Mouse (Mus musculus) hindbrain, embryonic 11.5 days (tissue): ENCODE results near the gene Tpbg. TPM values are rescaled to one million over a fixed set of nuclear protein-coding genes. Genes with fewer than 3 reads are reported as not detected.
"Not testable (repeated sequence)": the region's sequence is repeated elsewhere in the genome, so short reads cannot be mapped to it uniquely, and the experiment has no call there.

Experiments
- ATAC-seq: fragments of 200-750 bp; cut with Nextera tagmentation; 2 replicates; pipeline ENCODE4 v1.8.0; 2017; ENCODE audit warnings: mild to moderate bottlenecking, moderate TSS enrichment, moderate library complexity; ENCODE audit not compliant: low FRiP score
- DNase-seq: peaks from one replicate; pipeline ENCODE4 v3.0.0-alpha.2; 2015; ENCODE audit warnings: low spot score
- H3K27ac ChIP-seq: fragments of 300-500 bp; sonication (generic); 2 replicates; pipeline ENCODE4 v1.5.1; 2014; ENCODE audit warnings: mild to moderate bottlenecking, low read depth, low read length
- H3K27me3 ChIP-seq: fragments of 300-500 bp; sonication (generic); 2 replicates; pipeline ENCODE4 v1.6.1; 2014; ENCODE audit warnings: mild to moderate bottlenecking, low read length, moderate library complexity, mixed read lengths; ENCODE audit not compliant: control insufficient read depth, insufficient read depth
- H3K36me3 ChIP-seq: fragments of 300-500 bp; sonication (generic); 2 replicates; pipeline ENCODE4 v1.6.1; 2014; ENCODE audit warnings: mild to moderate bottlenecking, low read length, moderate library complexity, mixed read lengths; ENCODE audit not compliant: control insufficient read depth, insufficient read depth
- H3K4me1 ChIP-seq: fragments of 300-500 bp; sonication (generic); replicated peaks from 2 replicates; pipeline ENCODE4 v1.6.1; 2014; ENCODE audit warnings: low read length, mixed read lengths; ENCODE audit not compliant: control insufficient read depth, insufficient read depth
- H3K4me2 ChIP-seq: fragments of 300-500 bp; sonication (generic); replicated peaks from 2 replicates; pipeline ENCODE4 v1.6.1; 2014; ENCODE audit warnings: mild to moderate bottlenecking, low read depth, low read length
- H3K4me3 ChIP-seq: fragments of 300-500 bp; sonication (generic); 2 replicates; pipeline ENCODE4 v1.5.1; 2014; ENCODE audit warnings: low read depth, low read length
- H3K9ac ChIP-seq: fragments of 300-500 bp; sonication (generic); 2 replicates; pipeline ENCODE4 v1.6.1; 2014; ENCODE audit warnings: low read depth, low read length
- H3K9me3 ChIP-seq: fragments of 300-500 bp; sonication (generic); 2 replicates; pipeline ENCODE4 v1.6.1; 2016; ENCODE audit warnings: low read length; ENCODE audit not compliant: control insufficient read depth
- WGBS: fragments of 180-500 bp; shearing (Covaris S2); extraction: QIAGEN DNeasy Blood & Tissue Kit; methylation state at CpG from one replicate; pipeline ENCODE4 v1.1.7; 2014; 5-methylcytosine and 5-hydroxymethylcytosine counted together
- polyA plus RNA-seq: library from polyadenylated mRNA; unstranded; fragments of >200 nt; fragmentation: Nextera tagmentation; extraction: Ambion mirVana; gene quantifications from 2 replicates; pipeline ENCODE4 v1.2.1, GENCODE M21; 2014

Tpbg gene
- polyA plus RNA-seq = 34.6 and 34.9 TPM in 2 replicates

DNA sequence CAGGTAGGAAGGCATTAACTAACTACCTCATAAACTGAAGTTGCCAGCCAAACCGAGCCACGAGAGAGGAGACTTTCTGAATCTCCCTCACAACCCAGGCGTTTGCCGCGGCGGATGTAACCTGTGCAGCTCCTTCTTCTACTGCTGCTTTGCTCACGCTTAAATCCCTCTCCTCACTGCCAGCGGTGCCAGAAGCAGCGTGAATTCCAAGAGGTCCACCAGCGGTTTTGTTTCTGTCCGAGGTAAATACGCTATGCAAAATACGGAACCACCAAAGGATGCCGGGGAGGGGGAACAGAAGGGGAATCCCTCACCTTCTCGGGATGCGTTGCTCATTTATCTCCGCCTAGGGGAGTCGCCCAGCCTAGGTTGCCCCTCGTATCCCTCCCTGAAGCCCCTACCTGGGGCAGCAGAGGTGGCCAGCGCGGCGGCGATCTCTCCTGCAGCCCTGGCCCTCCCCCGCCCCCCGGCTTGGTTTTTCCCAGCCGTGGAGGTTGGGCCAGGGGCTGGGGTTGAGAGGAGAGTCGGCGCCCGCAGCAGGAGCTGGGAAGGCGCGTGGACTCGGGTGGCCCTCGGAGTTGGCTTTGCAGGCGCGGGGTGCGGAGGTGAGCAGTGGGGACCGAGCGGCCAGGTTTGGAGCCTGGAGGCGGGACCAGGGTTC lies at the start of gene Tpbg:
TSS of gene Tpbg (plus strand) at position 30 of the 661 bp plus-strand sequence.
- Histone ChIP-seq H3K4me1 (peaks cover 7% of the 10 kb centered on the region; the same call in 1 of the 2 replicates), H3K4me2 (peak within 1 kb of the TSS; percentile 96), H3K4me3 (peak within 1 kb of the TSS; percentile 66), H3K27me3 (no peaks in the 10 kb centered on the region), H3K9me3 (no peaks in the 10 kb centered on the region), H3K36me3 (no peaks in the 10 kb centered on the region), H3K27ac (peak within 1 kb of the TSS; percentile 58), H3K9ac (peak within 1 kb of the TSS; percentile 83)
- peak; percentile 85 for ATAC-seq
- WGBS = 1% methylated on average over 37 of the region's 39 CpGs
- peak; percentile 84 for DNase-seq

DNA sequence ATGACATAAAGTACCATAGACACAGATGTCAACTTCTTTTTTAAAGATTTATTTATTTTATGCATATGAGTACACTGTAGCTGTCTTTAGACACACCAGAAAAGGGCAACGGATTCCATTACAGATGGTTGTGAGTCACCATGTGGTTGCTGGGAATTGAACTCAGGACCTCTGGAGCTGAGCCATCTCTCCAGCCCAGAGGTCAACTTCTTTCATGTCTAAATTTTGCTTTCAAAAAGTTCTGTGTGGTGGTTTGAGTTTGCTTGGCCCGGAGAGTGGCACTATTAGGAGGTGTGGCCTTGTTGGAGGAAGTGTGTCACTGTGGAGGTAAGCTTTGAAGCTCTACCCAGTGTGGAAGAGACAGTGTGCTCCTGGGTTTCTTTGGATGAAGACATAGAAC lies 40.2 kb upstream of the Tpbg start:
- not testable (repeated sequence) for H3K27ac ChIP-seq, H3K36me3 ChIP-seq, H3K9me3 ChIP-seq, DNase-seq, H3K4me2 ChIP-seq, ATAC-seq, H3K4me1 ChIP-seq, H3K4me3 ChIP-seq, H3K27me3 ChIP-seq, H3K9ac ChIP-seq
- WGBS = 87% methylated on average over 2 of the region's 2 CpGs

DNA sequence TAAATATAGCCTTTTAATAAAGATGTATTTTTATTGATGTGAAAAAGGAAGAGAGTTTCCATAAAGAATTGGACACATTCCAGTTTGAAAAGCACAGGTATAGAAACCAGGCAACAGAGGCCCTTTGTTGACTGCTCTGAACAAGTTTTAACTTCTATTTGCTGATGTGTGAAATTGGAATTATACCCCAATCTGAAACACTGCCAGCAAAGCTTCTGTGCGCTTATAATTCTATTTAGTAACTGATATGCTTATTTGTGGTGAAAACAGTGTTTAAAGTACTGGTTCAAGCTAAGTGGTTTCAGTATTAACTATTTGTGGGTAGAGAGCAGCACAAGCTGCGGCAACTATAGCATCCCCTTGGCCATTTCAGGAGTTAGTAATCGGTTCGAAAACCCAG lies 39.6 kb upstream of the Tpbg start:
- no peaks in the 10 kb centered on the region for H3K27me3 ChIP-seq
- WGBS = 90% methylated on average over 4 of the region's 4 CpGs
- no peak overlapping the region for H3K27ac ChIP-seq
- H3K9ac ChIP-seq = no peak overlapping the region
- DNase-seq = no peak
- H3K4me3 ChIP-seq = no peak overlapping the region
- H3K4me2 ChIP-seq = no peak overlapping the region
- H3K9me3 ChIP-seq = no peaks in the 10 kb centered on the region
- no peaks in the 10 kb centered on the region for H3K36me3 ChIP-seq
- ATAC-seq = no peak
- no peaks in the 10 kb centered on the region for H3K4me1 ChIP-seq

DNA sequence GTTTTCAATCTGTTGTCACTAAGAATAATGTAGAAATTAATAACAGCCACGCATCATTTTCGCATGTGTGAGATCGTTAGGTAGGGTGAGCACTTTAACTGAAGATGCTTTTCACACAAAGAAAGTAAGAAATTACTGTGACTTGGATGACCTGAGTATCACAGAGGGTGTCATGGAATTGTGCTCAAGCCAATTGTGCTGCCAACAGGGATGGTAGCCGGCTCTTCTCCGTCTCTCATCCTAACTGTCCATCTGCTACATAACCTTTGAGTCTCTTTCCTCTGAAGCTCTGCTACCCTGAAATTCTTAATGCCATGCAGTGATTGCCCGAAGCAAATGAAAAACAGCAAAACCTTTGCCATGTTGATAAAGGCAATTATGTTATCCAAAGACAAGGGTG lies 35.8 kb upstream of the Tpbg start:
- H3K9ac ChIP-seq = no peak overlapping the region
- no peak overlapping the region for H3K4me2 ChIP-seq
- WGBS = 89% methylated on average over 6 of the region's 6 CpGs
- no peak for DNase-seq
- H3K27me3 ChIP-seq = no peaks in the 10 kb centered on the region
- H3K36me3 ChIP-seq = no peaks in the 10 kb centered on the region
- no peaks in the 10 kb centered on the region for H3K4me1 ChIP-seq
- no peak overlapping the region for H3K4me3 ChIP-seq
- H3K27ac ChIP-seq = no peak overlapping the region
- ATAC-seq = no peak
- no peaks in the 10 kb centered on the region for H3K9me3 ChIP-seq

DNA sequence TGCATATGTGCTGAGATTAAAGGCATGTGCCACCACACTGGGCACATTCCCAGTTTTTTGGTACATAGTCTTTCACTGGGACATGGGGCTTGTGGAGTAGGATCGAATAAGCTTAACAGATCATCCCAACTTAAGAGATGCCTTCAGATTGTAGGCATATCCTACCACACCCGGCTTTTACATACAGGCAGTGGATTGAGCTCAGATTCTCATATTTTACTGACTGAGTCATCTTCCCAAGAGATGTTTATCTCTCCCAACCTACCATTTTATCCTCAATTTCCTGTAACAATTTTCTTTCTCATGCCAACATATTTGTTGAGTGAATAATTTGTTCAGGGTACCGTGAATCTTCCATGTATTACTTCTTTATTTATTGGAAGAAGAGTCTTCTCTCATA lies 32.9 kb upstream of the Tpbg start:
- Histone ChIP-seq H3K27me3 (no peaks in the 10 kb centered on the region), H3K4me2 (no peak overlapping the region), H3K9me3 (no peaks in the 10 kb centered on the region), H3K27ac (no peak overlapping the region), H3K36me3 (no peaks in the 10 kb centered on the region), H3K4me3 (no peak overlapping the region), H3K9ac (no peak overlapping the region), H3K4me1 (no peaks in the 10 kb centered on the region)
- DNase-seq (no peak), ATAC-seq (no peak)
- 92% methylated on average over 3 of the region's 3 CpGs for WGBS

DNA sequence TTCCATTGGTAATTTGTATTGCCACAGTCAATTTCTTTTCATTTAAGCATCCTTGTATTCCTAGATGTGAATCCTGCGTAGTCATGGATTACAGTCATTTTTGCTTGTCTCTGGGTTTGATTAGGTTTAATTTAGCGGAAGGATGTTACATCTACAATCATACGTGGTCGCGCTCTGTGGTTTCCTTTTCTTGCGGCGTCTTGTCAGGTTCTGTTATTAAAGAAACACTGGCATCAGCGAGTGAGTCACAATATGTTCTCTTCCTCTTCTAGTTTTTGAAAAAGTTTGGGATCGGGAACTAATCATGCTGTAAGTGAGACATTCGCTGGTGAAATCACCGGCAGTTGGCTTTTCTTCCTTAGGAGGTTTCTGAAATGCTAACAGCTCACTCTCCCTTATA lies 21.4 kb upstream of the Tpbg start:
- no peak for ATAC-seq
- Histone ChIP-seq H3K27ac (no peak overlapping the region), H3K4me3 (no peak overlapping the region), H3K36me3 (no peaks in the 10 kb centered on the region), H3K9ac (no peak overlapping the region), H3K4me2 (no peak overlapping the region), H3K27me3 (no peaks in the 10 kb centered on the region), H3K9me3 (no peaks in the 10 kb centered on the region), H3K4me1 (no peaks in the 10 kb centered on the region)
- 90% methylated on average over 11 of the region's 11 CpGs for WGBS
- DNase-seq = no peak

DNA sequence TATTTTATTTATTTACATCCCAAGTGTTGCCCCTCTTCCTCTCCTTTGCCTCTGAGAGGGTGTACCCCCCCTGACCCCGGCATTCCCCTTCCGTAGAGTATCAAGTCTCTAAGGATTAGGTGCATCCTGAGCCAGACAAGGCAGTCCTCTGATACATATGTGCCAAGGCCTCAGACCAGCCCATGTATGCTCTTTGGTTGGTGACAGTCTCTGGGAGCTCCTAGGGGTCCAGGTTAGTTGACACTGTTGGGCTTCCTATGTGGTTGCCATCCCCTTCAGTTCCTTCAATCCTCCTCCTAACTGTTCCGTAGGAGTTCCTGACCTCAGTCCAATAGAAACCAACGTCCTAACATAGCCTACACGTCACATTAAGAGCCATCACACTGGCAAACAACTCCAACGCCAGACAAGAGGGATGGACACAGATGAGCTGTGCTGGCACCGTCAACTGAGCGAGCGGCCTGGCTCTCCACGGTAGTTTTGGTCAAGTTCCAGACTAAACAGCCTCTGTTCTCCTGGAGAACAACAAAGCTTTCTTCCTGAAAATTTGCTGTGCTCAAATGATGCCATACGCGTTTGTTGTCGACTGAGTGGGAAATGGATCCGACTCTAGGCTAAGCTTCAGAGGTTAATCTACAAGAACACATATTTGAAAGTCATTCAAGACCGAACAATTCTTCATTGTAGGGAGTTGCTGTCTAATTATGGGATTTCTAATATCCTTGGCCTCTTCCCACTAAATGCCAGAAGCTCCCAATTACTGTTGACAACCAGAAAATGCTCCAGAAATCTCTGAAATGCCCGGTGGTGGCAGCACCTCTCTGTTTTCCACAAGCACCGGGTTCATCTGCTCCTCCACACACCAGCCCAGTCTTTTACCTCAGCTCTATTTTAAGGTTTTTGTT lies 6.4 kb upstream of the Tpbg start:
- Histone ChIP-seq H3K4me3 (no peak overlapping the region), H3K9me3 (no peaks in the 10 kb centered on the region), H3K27ac (no peak overlapping the region), H3K4me2 (no peak overlapping the region), H3K4me1 (no peaks in the 10 kb centered on the region), H3K9ac (no peak overlapping the region), H3K27me3 (no peaks in the 10 kb centered on the region), H3K36me3 (no peaks in the 10 kb centered on the region)
- no peak for ATAC-seq
- WGBS = 86% methylated on average over 17 of the region's 17 CpGs
- no peak for DNase-seq

DNA sequence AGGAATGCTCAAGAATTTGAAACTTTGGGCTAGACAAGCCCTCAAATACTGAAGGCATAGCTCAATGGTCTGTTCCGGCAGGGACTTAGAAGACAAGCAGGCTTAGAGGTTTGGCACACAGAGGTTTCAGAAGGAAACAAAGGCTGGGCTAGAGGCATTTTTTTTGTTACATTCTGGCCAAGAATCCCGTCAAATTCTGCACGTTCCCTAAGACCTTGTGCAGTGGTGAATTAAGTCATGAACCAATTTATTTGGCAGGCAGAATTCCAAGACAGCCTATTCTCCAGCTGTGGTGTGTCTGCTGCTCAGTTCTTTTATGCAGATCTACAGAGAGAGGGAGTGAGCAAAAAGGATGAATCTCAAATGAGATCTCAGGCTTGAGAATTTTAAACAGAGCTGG lies 2.6 kb upstream of the Tpbg start:
- Histone ChIP-seq H3K4me3 (no peak overlapping the region), H3K36me3 (no peaks in the 10 kb centered on the region), H3K27me3 (no peaks in the 10 kb centered on the region), H3K9me3 (no peaks in the 10 kb centered on the region), H3K27ac (no peak overlapping the region), H3K4me1 (peaks cover 5% of the 10 kb centered on the region; the same call in 1 of the 2 replicates), H3K4me2 (no peak overlapping the region), H3K9ac (no peak overlapping the region)
- 49% methylated on average over 3 of the region's 3 CpGs for WGBS
- no peak for DNase-seq
- no peak for ATAC-seq
